Mouse (Mus musculus): ENCODE results near the gene Sash3. TPM values are rescaled to one million over a fixed set of nuclear protein-coding genes. Genes with fewer than 3 reads are reported as not detected.
A peak's percentile ranks its signal among the peaks of the same experiment; 100 is the strongest.

The Sash3 gene
- polyA plus RNA-seq, 1 experiment from 2014 or later: 4.6 TPM

GRCm38 (mm10) chrX:48138539-48139275 is 7.5 kb upstream of the Sash3 start:
- WGBS: 44% methylated on average over 7 of the region's 7 CpGs
- Histone ChIP-seq H3K27me3 (replicated peaks; ENCODE audit: control insufficient read depth, insufficient read depth, low read length) (no peaks in the 10 kb centered on the region), H3K4me3 (ENCODE audit: low read depth, low read length) (no peak overlapping the region), H3K4me1 (ENCODE audit: control insufficient read depth, insufficient read depth, low read length) (no peaks in the 10 kb centered on the region; the same call in 1 of the 2 replicates), H3K9ac (ENCODE audit: low read depth, low read length) (no peak overlapping the region), H3K27ac (replicated peaks; ENCODE audit: low read depth, low read length) (no peak overlapping the region), H3K9me3 (ENCODE audit: control insufficient read depth, low read length) (no peaks in the 10 kb centered on the region), H3K4me2 (ENCODE audit: low read depth, low read length) (no peak overlapping the region), H3K36me3 (ENCODE audit: control insufficient read depth, insufficient read depth, low read length) (no peaks in the 10 kb centered on the region)
- DNase-seq (ENCODE audit: low spot score) (peak; percentile 24), ATAC-seq (ENCODE audit: low read depth) (no peak)

- Histone ChIP-seq H3K4me3 (ENCODE audit: low read depth, low read length) (no peak overlapping the region), H3K36me3 (ENCODE audit: control insufficient read depth, insufficient read depth, low read length) (no peaks in the 10 kb centered on the region), H3K27ac (replicated peaks; ENCODE audit: low read depth, low read length) (no peak overlapping the region), H3K4me2 (ENCODE audit: low read depth, low read length) (no peak overlapping the region), H3K4me1 (ENCODE audit: control insufficient read depth, insufficient read depth, low read length) (no peaks in the 10 kb centered on the region; the same call in 1 of the 2 replicates), H3K9me3 (ENCODE audit: control insufficient read depth, low read length) (no peaks in the 10 kb centered on the region), H3K9ac (ENCODE audit: low read depth, low read length) (no peak overlapping the region), H3K27me3 (replicated peaks; ENCODE audit: control insufficient read depth, insufficient read depth, low read length) (no peaks in the 10 kb centered on the region)
- DNase-seq (ENCODE audit: low spot score) (no peak), ATAC-seq (ENCODE audit: low read depth) (0 out of 2 replicates have a peak, but pooled peaks have one; percentile 27)
- WGBS: 44% methylated on average over 13 of the region's 14 CpGs
These were observed 6.6 kb upstream of the Sash3 start for GRCm38 (mm10) chrX:48139368-48140285.

GRCm38 (mm10) chrX:48140286-48140877 is 5.9 kb upstream of the Sash3 start:
- DNase-seq (ENCODE audit: low spot score): peak; percentile 40
- ATAC-seq (ENCODE audit: low read depth): peak; percentile 37; the same call in 1 of the 2 replicates
- no peaks in the 10 kb centered on the region for H3K27me3 ChIP-seq (replicated peaks; ENCODE audit: control insufficient read depth, insufficient read depth, low read length)
- H3K4me2 ChIP-seq (ENCODE audit: low read depth, low read length): no peak overlapping the region
- H3K4me3 ChIP-seq (ENCODE audit: low read depth, low read length): no peak overlapping the region
- no peak overlapping the region for H3K9ac ChIP-seq (ENCODE audit: low read depth, low read length)
- no peak overlapping the region for H3K27ac ChIP-seq (replicated peaks; ENCODE audit: low read depth, low read length)
- 27% methylated on average over 3 of the region's 3 CpGs for WGBS
- H3K36me3 ChIP-seq (ENCODE audit: control insufficient read depth, insufficient read depth, low read length): no peaks in the 10 kb centered on the region
- no peaks in the 10 kb centered on the region; the same call in 1 of the 2 replicates for H3K4me1 ChIP-seq (ENCODE audit: control insufficient read depth, insufficient read depth, low read length)
- H3K9me3 ChIP-seq (ENCODE audit: control insufficient read depth, low read length): no peaks in the 10 kb centered on the region

GRCm38 (mm10) chrX:48141481-48141880 is 4.8 kb upstream of the Sash3 start:
- Histone ChIP-seq H3K9me3 (ENCODE audit: control insufficient read depth, low read length) (no peaks in the 10 kb centered on the region), H3K36me3 (ENCODE audit: control insufficient read depth, insufficient read depth, low read length) (no peaks in the 10 kb centered on the region), H3K27me3 (replicated peaks; ENCODE audit: control insufficient read depth, insufficient read depth, low read length) (no peaks in the 10 kb centered on the region), H3K4me1 (ENCODE audit: control insufficient read depth, insufficient read depth, low read length) (no peaks in the 10 kb centered on the region; the same call in 1 of the 2 replicates), H3K27ac (replicated peaks; ENCODE audit: low read depth, low read length) (no peak overlapping the region), H3K9ac (ENCODE audit: low read depth, low read length) (no peak overlapping the region), H3K4me3 (ENCODE audit: low read depth, low read length) (no peak overlapping the region), H3K4me2 (ENCODE audit: low read depth, low read length) (no peak overlapping the region)
- WGBS: 76% methylated on average over 6 of the region's 6 CpGs
- ATAC-seq (ENCODE audit: low read depth) (no peak), DNase-seq (ENCODE audit: low spot score) (no peak)

GRCm38 (mm10) chrX:48143415-48144335 is 2.6 kb upstream of the Sash3 start:
- Histone ChIP-seq H3K4me2 (ENCODE audit: low read depth, low read length) (peak overlapping the region; percentile 49), H3K27ac (replicated peaks; ENCODE audit: low read depth, low read length) (no peak overlapping the region), H3K36me3 (ENCODE audit: control insufficient read depth, insufficient read depth, low read length) (no peaks in the 10 kb centered on the region), H3K4me1 (ENCODE audit: control insufficient read depth, insufficient read depth, low read length) (no peaks in the 10 kb centered on the region; the same call in 1 of the 2 replicates), H3K27me3 (replicated peaks; ENCODE audit: control insufficient read depth, insufficient read depth, low read length) (no peaks in the 10 kb centered on the region), H3K9me3 (ENCODE audit: control insufficient read depth, low read length) (no peaks in the 10 kb centered on the region), H3K9ac (ENCODE audit: low read depth, low read length) (0 out of 2 replicates have a peak overlapping the region, but pooled peaks have one; percentile 43), H3K4me3 (ENCODE audit: low read depth, low read length) (peak overlapping the region; percentile 29)
- ATAC-seq (ENCODE audit: low read depth) (no peak; the same call in 1 of the 2 replicates), DNase-seq (ENCODE audit: low spot score) (peak; percentile 24)
- WGBS: 44% methylated on average over 21 of the region's 26 CpGs

- 86% methylated on average over 2 of the region's 2 CpGs for WGBS
- H3K36me3 ChIP-seq (ENCODE audit: control insufficient read depth, insufficient read depth, low read length): no peaks in the 10 kb centered on the region
- DNase-seq (ENCODE audit: low spot score): no peak
These were observed 990 bp downstream of the Sash3 start for GRCm38 (mm10) chrX:48147226-48147625.

GRCm38 (mm10) chrX:48147741-48148186 is 1.5 kb downstream of the Sash3 start:
- DNase-seq (ENCODE audit: low spot score) (no peak), ATAC-seq (ENCODE audit: low read depth) (no peak)
- Histone ChIP-seq H3K4me2 (ENCODE audit: low read depth, low read length) (no peak overlapping the region), H3K9ac (ENCODE audit: low read depth, low read length) (no peak overlapping the region), H3K27ac (replicated peaks; ENCODE audit: low read depth, low read length) (no peak overlapping the region), H3K9me3 (ENCODE audit: control insufficient read depth, low read length) (no peaks in the 10 kb centered on the region), H3K4me3 (ENCODE audit: low read depth, low read length) (no peak overlapping the region), H3K36me3 (ENCODE audit: control insufficient read depth, insufficient read depth, low read length) (no peaks in the 10 kb centered on the region), H3K27me3 (replicated peaks; ENCODE audit: control insufficient read depth, insufficient read depth, low read length) (no peaks in the 10 kb centered on the region), H3K4me1 (ENCODE audit: control insufficient read depth, insufficient read depth, low read length) (no peaks in the 10 kb centered on the region; the same call in 1 of the 2 replicates)
- WGBS: 78% methylated on average over 7 of the region's 7 CpGs

More at GRCm38 (mm10) chrX:48147226-48147625, 990 bp downstream of the Sash3 start:
- H3K4me2 ChIP-seq (ENCODE audit: low read depth, low read length): no peak overlapping the region
- no peak overlapping the region for H3K27ac ChIP-seq (replicated peaks; ENCODE audit: low read depth, low read length)
- H3K27me3 ChIP-seq (replicated peaks; ENCODE audit: control insufficient read depth, insufficient read depth, low read length): no peaks in the 10 kb centered on the region
- H3K4me1 ChIP-seq (ENCODE audit: control insufficient read depth, insufficient read depth, low read length): no peaks in the 10 kb centered on the region; the same call in 1 of the 2 replicates
- no peak overlapping the region for H3K9ac ChIP-seq (ENCODE audit: low read depth, low read length)
- H3K9me3 ChIP-seq (ENCODE audit: control insufficient read depth, low read length): no peaks in the 10 kb centered on the region
- ATAC-seq (ENCODE audit: low read depth): no peak
- H3K4me3 ChIP-seq (ENCODE audit: low read depth, low read length): no peak overlapping the region
